Mouse (Mus musculus) CH12.LX (cell line): ENCODE measurements around the gene Acss2.

Experiments used
- CHD2 ChIP-seq: IDR thresholded peaks from 2 replicates; pipeline ENCODE4 v1.6.1; 2011; ENCODE audit warnings: low read length, improper control_type of control experiment
- CTCF ChIP-seq, 2 experiments: IDR thresholded peaks in 1 of 2; conservative IDR thresholded peaks in 1 of 2; 2 replicates each; pipeline ENCODE4 v1.5.1; 2011 to 2012; ENCODE audit warnings: low read depth in 2 of 2, low read length in 2 of 2, improper control_type of control experiment in 1 of 2, inconsistent platforms in 1 of 2, mild to moderate bottlenecking in 1 of 2, moderate library complexity in 1 of 2
- EP300 ChIP-seq: IDR thresholded peaks from 2 replicates; pipeline ENCODE4 v1.6.1; 2011; ENCODE audit warnings: low read length, improper control_type of control experiment
- HCFC1 ChIP-seq: IDR thresholded peaks from 2 replicates; pipeline ENCODE4 v1.6.1; 2012; ENCODE audit warnings: low read depth, mild to moderate bottlenecking, inconsistent platforms, low read length, improper control_type of control experiment
- MXI1 ChIP-seq: IDR thresholded peaks from 2 replicates; pipeline ENCODE4 v1.6.1; 2011; ENCODE audit warnings: mild to moderate bottlenecking, low read depth, low read length, improper control_type of control experiment
- POLR2A ChIP-seq: IDR thresholded peaks from 2 replicates; pipeline ENCODE4 v1.6.1; 2011; ENCODE audit warnings: low read depth, mild to moderate bottlenecking, improper control_type of control experiment, low read length
- POLR2AphosphoS2 ChIP-seq: IDR thresholded peaks from 2 replicates; pipeline ENCODE4 v1.6.1; 2011; ENCODE audit warnings: low read depth, low read length, improper control_type of control experiment
- RAD21 ChIP-seq: IDR thresholded peaks from 2 replicates; pipeline ENCODE4 v1.6.1; 2011; ENCODE audit warnings: low read depth, mild to moderate bottlenecking, low read length, improper control_type of control experiment, moderate library complexity
- RCOR1 ChIP-seq: conservative IDR thresholded peaks from 2 replicates; pipeline ENCODE4 v1.6.1; 2012; ENCODE audit warnings: low read depth, mild to moderate bottlenecking, inconsistent platforms, low read length, improper control_type of control experiment
- TBP ChIP-seq: conservative IDR thresholded peaks from 2 replicates; pipeline ENCODE4 v1.6.1; 2011; ENCODE audit warnings: low read depth, low read length, improper control_type of control experiment
- ZKSCAN1 ChIP-seq: IDR thresholded peaks from 2 replicates; pipeline ENCODE4 v1.6.1; 2012; ENCODE audit warnings: low read depth, inconsistent platforms, low read length, improper control_type of control experiment, borderline replicate concordance

DNA sequence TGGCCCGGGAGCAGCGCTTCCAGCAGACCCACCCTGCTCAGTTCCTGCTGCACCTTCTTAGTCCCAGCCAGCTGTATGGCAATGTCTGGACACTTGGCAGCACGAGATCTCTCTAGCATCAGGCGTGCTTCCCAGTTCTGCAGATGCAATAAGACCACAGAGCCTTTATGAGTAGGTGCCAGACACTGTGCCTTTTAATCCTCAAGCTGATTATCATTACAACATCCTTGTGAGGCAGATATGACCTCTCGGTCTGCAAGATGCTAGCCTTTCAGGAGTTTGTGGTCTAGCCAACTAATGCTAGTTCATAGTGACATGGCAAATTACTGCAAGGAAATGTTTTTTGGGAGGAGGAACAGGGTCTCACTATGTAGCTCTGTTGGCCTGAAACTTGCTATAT, 50.0 kb downstream of the Acss2 start:
- TF ChIP-seq HCFC1, result no peak
- TF ChIP-seq CTCF (conservative IDR thresholded peaks at IDR 0.05 in 1 of 2, IDR thresholded peaks at IDR 0.05 in 1 of 2; ENCODE audit: low read depth in 2 of 2, low read length in 2 of 2), result no peak
- no peak for TF ChIP-seq POLR2A
- no peak for TF ChIP-seq POLR2AphosphoS2
- TF ChIP-seq TBP, result no peak
- TF ChIP-seq MXI1, result no peak
- no peak for TF ChIP-seq RCOR1
- TF ChIP-seq CHD2, result no peak
- TF ChIP-seq RAD21, result no peak
- TF ChIP-seq EP300, result no peak
- no peak for TF ChIP-seq ZKSCAN1
